Mouse (Mus musculus) spleen, adult 2 months (tissue): ENCODE data around the gene Guca2a. TPM values are rescaled to one million over a fixed set of nuclear protein-coding genes. Genes with fewer than 3 reads are reported as not detected.
"Not testable (repeated sequence)": the region's sequence is repeated elsewhere in the genome, so short reads cannot be mapped to it uniquely, and the experiment has no call there.

Source experiments
- DNase-seq, 2 experiments: peaks; one replicate each; pipeline versions ENCODE4 v3.0.0 to v3.0.0-alpha.2; 2012 to 2021; ENCODE audit warnings: low spot score in 2 of 2, low read depth in 1 of 2
- H3K27ac ChIP-seq: fragments of 200-500 bp; 2 replicates; pipeline ENCODE4 v1.5.1; 2012; ENCODE audit warnings: low read length, inconsistent platforms; ENCODE audit not compliant: insufficient read depth
- H3K27me3 ChIP-seq: fragments of 200-500 bp; 2 replicates; pipeline ENCODE4 v1.6.1; 2012; ENCODE audit warnings: mild to moderate bottlenecking, moderate library complexity, low read length, inconsistent platforms; ENCODE audit not compliant: control insufficient read depth, insufficient read depth
- H3K36me3 ChIP-seq: fragments of 200-500 bp; 2 replicates; pipeline ENCODE4 v1.6.1; 2012; ENCODE audit warnings: mild to moderate bottlenecking, low read length, inconsistent platforms; ENCODE audit not compliant: control insufficient read depth, insufficient read depth
- H3K4me1 ChIP-seq: fragments of 200-500 bp; 2 replicates; pipeline ENCODE4 v1.6.1; 2011; ENCODE audit warnings: inconsistent platforms; ENCODE audit not compliant: control insufficient read depth, insufficient read depth, insufficient read length
- H3K4me3 ChIP-seq: fragments of 200-500 bp; 2 replicates; pipeline ENCODE4 v1.5.1; 2011; ENCODE audit warnings: mild to moderate bottlenecking, inconsistent platforms; ENCODE audit not compliant: insufficient read depth, insufficient read length; ENCODE audit errors: extremely low read depth
- CTCF ChIP-seq: fragments of 200-500 bp; IDR thresholded peaks from 2 replicates; pipeline ENCODE4 v1.5.1; 2011; ENCODE audit warnings: mild to moderate bottlenecking, inconsistent platforms; ENCODE audit not compliant: insufficient read depth, insufficient read length, insufficient replicate concordance; ENCODE audit errors: extremely low read depth
- POLR2A ChIP-seq: fragments of 200-500 bp; IDR thresholded peaks from 2 replicates; pipeline ENCODE4 v1.6.1; 2011; ENCODE audit warnings: low read depth, low read length, inconsistent platforms
- WGBS: fragments of 180-500 bp; shearing (Covaris S2); methylation state at CpG from one replicate; pipeline ENCODE4 v1.1.7; 2018; 5-methylcytosine and 5-hydroxymethylcytosine counted together
- polyA plus RNA-seq: library from polyadenylated mRNA; depleted of rRNA; stranded (reverse); fragments of >200 nt; gene quantifications from 2 replicates; pipeline ENCODE4 v1.2.3, GENCODE M21; 2012

Gene Guca2a
- polyA plus RNA-seq, 1 experiment = 0.21 TPM

- TF ChIP-seq POLR2A (no peak), CTCF (no peak)
- H3K4me3 ChIP-seq = no peak overlapping the region
- H3K27ac ChIP-seq = no peak overlapping the region
- H3K27me3 ChIP-seq = no peaks in the 10 kb centered on the region
- peaks cover 5% of the 10 kb centered on the region for H3K36me3 ChIP-seq
- H3K4me1 ChIP-seq = no peaks in the 10 kb centered on the region
- WGBS = 54% methylated on average over 1 of the region's 1 CpGs
- DNase-seq = no peak
Measured at GRCm38 (mm10) chr4:119614078-119614477, 23.4 kb upstream of the Guca2a start.

- TF ChIP-seq CTCF (no peak), POLR2A (no peak)
- no peak overlapping the region for H3K4me3 ChIP-seq
- H3K36me3 ChIP-seq = peaks cover 9% of the 10 kb centered on the region
- no peaks in the 10 kb centered on the region for H3K27me3 ChIP-seq
- no peak overlapping the region for H3K27ac ChIP-seq
- DNase-seq = no peak
- no peaks in the 10 kb centered on the region for H3K4me1 ChIP-seq
- 71% methylated on average over 4 of the region's 4 CpGs for WGBS
Measured at GRCm38 (mm10) chr4:119614724-119615123, 22.8 kb upstream of the Guca2a start.

- peaks cover 25% of the 10 kb centered on the region for H3K36me3 ChIP-seq
- H3K27me3 ChIP-seq = no peaks in the 10 kb centered on the region
- no peak for DNase-seq
- H3K4me1 ChIP-seq = no peaks in the 10 kb centered on the region
- TF ChIP-seq POLR2A (no peak), CTCF (no peak)
- WGBS = 87% methylated on average over 7 of the region's 7 CpGs
- H3K27ac ChIP-seq = no peak overlapping the region
- no peak overlapping the region for H3K4me3 ChIP-seq
Measured at GRCm38 (mm10) chr4:119626081-119626645, 11.3 kb upstream of the Guca2a start.

GRCm38 (mm10) chr4:119626876-119627275, 10.6 kb upstream of the Guca2a start:
- DNase-seq = no peak
- Histone ChIP-seq H3K27ac (no peak overlapping the region), H3K36me3 (peaks cover 25% of the 10 kb centered on the region), H3K4me1 (no peaks in the 10 kb centered on the region), H3K4me3 (no peak overlapping the region), H3K27me3 (no peaks in the 10 kb centered on the region)
- WGBS = 88% methylated on average over 3 of the region's 3 CpGs
- TF ChIP-seq CTCF (no peak), POLR2A (no peak)

- H3K4me1 ChIP-seq = no peaks in the 10 kb centered on the region
- 93% methylated on average over 4 of the region's 4 CpGs for WGBS
- H3K27ac ChIP-seq = no peak overlapping the region
- no peak for TF ChIP-seq CTCF
- no peak for TF ChIP-seq POLR2A
- no peak overlapping the region for H3K4me3 ChIP-seq
- peaks cover 25% of the 10 kb centered on the region for H3K36me3 ChIP-seq
- DNase-seq = no peak
- no peaks in the 10 kb centered on the region for H3K27me3 ChIP-seq
Measured at GRCm38 (mm10) chr4:119627317-119627716, 10.2 kb upstream of the Guca2a start.

GRCm38 (mm10) chr4:119628363-119628762, 9.1 kb upstream of the Guca2a start:
- H3K4me1 ChIP-seq, DNase-seq, H3K4me3 ChIP-seq, H3K27me3 ChIP-seq, H3K27ac ChIP-seq: not testable (repeated sequence)
- WGBS = 82% methylated on average over 4 of the region's 4 CpGs
- H3K36me3 ChIP-seq = peaks cover 21% of the 10 kb centered on the region

- Histone ChIP-seq H3K4me1 (no peaks in the 10 kb centered on the region), H3K4me3 (no peak overlapping the region), H3K36me3 (peaks cover 14% of the 10 kb centered on the region), H3K27ac (no peak overlapping the region), H3K27me3 (no peaks in the 10 kb centered on the region)
- DNase-seq = peak in 1 of 2 experiments; percentile 29
- 76% methylated on average over 11 of the region's 11 CpGs for WGBS
- TF ChIP-seq POLR2A (no peak), CTCF (peak; percentile 51; the same call in 1 of the 2 replicates)
Measured at GRCm38 (mm10) chr4:119631115-119631919, 6.2 kb upstream of the Guca2a start.
